ENCODE assay signal across 8 mouse cellular contexts in genomic region chr14:18271666-18272065, GRCm38 (mm10). TPM values are rescaled to one million over a fixed set of nuclear protein-coding genes. Genes with fewer than 3 reads are reported as not detected.
DNase-seq lines count a peak whose midpoint lies in the region; ATAC-seq and TF ChIP-seq lines count a peak whose summit lies in the region.

No protein-coding gene starts in this region.

- 4% methylated on average over 7 of the region's 7 CpGs for WGBS in kidney, adult 2 months
- WGBS in hindbrain, embryonic 15.5 days: 7% methylated on average over 7 of the region's 7 CpGs
- 4% methylated on average over 6 of the region's 7 CpGs for WGBS in midbrain, postnatal 0 days

- H3K9ac ChIP-seq in hindbrain, embryonic 15.5 days: peak overlapping the region; percentile 73
- peak overlapping the region; percentile 71 for H3K9ac ChIP-seq in midbrain, postnatal 0 days (replicated peaks; ENCODE audit: low read length, poor library complexity, severe bottlenecking)

- H3K27me3 ChIP-seq in kidney, adult 2 months (replicated peaks; ENCODE audit: control insufficient read depth, insufficient read depth, low read length): no peaks in the 10 kb centered on the region
- no peaks in the 10 kb centered on the region for H3K27me3 ChIP-seq in hindbrain, embryonic 15.5 days
- no peaks in the 10 kb centered on the region for H3K27me3 ChIP-seq in midbrain, postnatal 0 days (ENCODE audit: insufficient read depth, low read length)

- ATAC-seq in hindbrain, embryonic 15.5 days (ENCODE audit: low FRiP score, low read depth): 0 out of 2 replicates have a peak, but pooled peaks have one; percentile 1
- no peak for ATAC-seq in midbrain, postnatal 0 days (ENCODE audit: low FRiP score)
- no peak for ATAC-seq in activated CD4-positive, CD25-positive, alpha-beta regulatory T cell, adult 4 months

- TF ChIP-seq CTCF in kidney, adult 2 months (conservative IDR thresholded peaks at IDR 0.05; ENCODE audit: insufficient read depth, insufficient read length, low read depth, low read length): no peak
- TF ChIP-seq CTCF in midbrain, postnatal 0 days (IDR thresholded peaks at IDR 0.05): no peak

- no peak for TF ChIP-seq POLR2A in kidney, adult 2 months (IDR thresholded peaks at IDR 0.05; ENCODE audit: low read depth, low read length)

- peaks cover 6% of the 10 kb centered on the region; the same call in 1 of the 2 replicates for H3K4me1 ChIP-seq in kidney, adult 2 months (ENCODE audit: control insufficient read depth, insufficient read depth, low read length)
- H3K4me1 ChIP-seq in brown adipose tissue, adult 24 weeks (ENCODE audit: control insufficient read depth, insufficient read depth, insufficient read length, low read length): peaks cover 3% of the 10 kb centered on the region; the same call in 1 of the 2 replicates
- peaks cover 25% of the 10 kb centered on the region for H3K4me1 ChIP-seq in hindbrain, embryonic 15.5 days (replicated peaks)
- H3K4me1 ChIP-seq in midbrain, postnatal 0 days (ENCODE audit: insufficient read depth, low read length): peaks cover 2% of the 10 kb centered on the region; the same call in 1 of the 2 replicates

- peak overlapping the region; percentile 55; the same call in 1 of the 2 replicates for H3K27ac ChIP-seq in kidney, adult 2 months (ENCODE audit: insufficient read depth, low read depth, low read length)
- H3K27ac ChIP-seq in brown adipose tissue, adult 24 weeks (replicated peaks; ENCODE audit: low read depth, low read length): no peak overlapping the region
- peak overlapping the region; percentile 88 for H3K27ac ChIP-seq in hindbrain, embryonic 15.5 days (replicated peaks)
- H3K27ac ChIP-seq in midbrain, postnatal 0 days (ENCODE audit: low read depth, low read length): peak overlapping the region; percentile 87; the same call in 1 of the 2 replicates

- H3K36me3 ChIP-seq in kidney, adult 2 months (ENCODE audit: control insufficient read depth, insufficient read depth, low read length): peaks cover 2% of the 10 kb centered on the region; the same call in 1 of the 2 replicates
- H3K36me3 ChIP-seq in hindbrain, embryonic 15.5 days: peaks cover 20% of the 10 kb centered on the region
- no peaks in the 10 kb centered on the region for H3K36me3 ChIP-seq in midbrain, postnatal 0 days (ENCODE audit: insufficient read depth, low read length)

- DNase-seq in kidney, adult 2 months: peak; percentile 9
- no peak for DNase-seq in kidney, postnatal 10 days
- peak; percentile 27 for DNase-seq in midbrain, postnatal 0 days (ENCODE audit: low spot score)
- DNase-seq in adrenal gland, postnatal 25 days: no peak
- no peak for DNase-seq in embryo, embryonic 9.5 days (ENCODE audit: extremely low spot score)

- H3K4me3 ChIP-seq in kidney, adult 2 months (ENCODE audit: insufficient read depth, low read depth, low read length): peak overlapping the region; percentile 79
- H3K4me3 ChIP-seq in brown adipose tissue, adult 24 weeks (ENCODE audit: insufficient read depth, low read depth, low read length): peak overlapping the region; percentile 84
- H3K4me3 ChIP-seq in hindbrain, embryonic 15.5 days: peak overlapping the region; percentile 93
- H3K4me3 ChIP-seq in midbrain, postnatal 0 days (ENCODE audit: low read depth, low read length): peak overlapping the region; percentile 88

- H3K9me3 ChIP-seq in hindbrain, embryonic 15.5 days: no peaks in the 10 kb centered on the region
- no peaks in the 10 kb centered on the region for H3K9me3 ChIP-seq in midbrain, postnatal 0 days (ENCODE audit: low read length)

- H3K4me2 ChIP-seq in hindbrain, embryonic 15.5 days: peak overlapping the region; percentile 62
- peak overlapping the region; percentile 59 for H3K4me2 ChIP-seq in midbrain, postnatal 0 days (ENCODE audit: low read depth, low read length, poor library complexity, severe bottlenecking)

RNA-seq across cellular contexts. Expression of gene Rpl15, which starts 0.5 kb away (rescaled TPM):
- 257 and 357 TPM in 2 replicates for polyA plus RNA-seq in kidney, adult 2 months (2012; rRNA removed)
- 276 and 397 TPM in 2 replicates for polyA plus RNA-seq in brown adipose tissue, adult 24 weeks (2012; ENCODE audit: insufficient read depth, insufficient read length, missing spikeins)
- polyA plus RNA-seq in hindbrain, embryonic 15.5 days (2015; fragmentation: Nextera tagmentation; extraction: Ambion mirVana): 257 and 269 TPM in 2 replicates
- 558 and 568 TPM in 2 replicates for total RNA-seq in midbrain, postnatal 0 days (2014; rRNA removed)
- polyA plus RNA-seq in midbrain, postnatal 0 days (2015; fragmentation: Nextera tagmentation; extraction: Ambion mirVana): 287 and 293 TPM in 2 replicates
- polyA plus RNA-seq in activated CD4-positive, CD25-positive, alpha-beta regulatory T cell, adult 4 months (2017; shearing (Covaris generic)): 1,000 to 10,000 TPM; 1,091 to 1,098 TPM
- 574 and 813 TPM in 2 replicates for total RNA-seq in adrenal gland, postnatal 25 days (2021)

RNA-seq across cellular contexts. Expression of gene Nkiras1, which starts 0.7 kb away (rescaled TPM):
- 9.4 and 13.1 TPM in 2 replicates for polyA plus RNA-seq in kidney, adult 2 months (2012; rRNA removed)
- 49.4 and 60.7 TPM in 2 replicates for polyA plus RNA-seq in brown adipose tissue, adult 24 weeks (2012; ENCODE audit: insufficient read depth, insufficient read length, missing spikeins)
- 54.3 and 54.9 TPM in 2 replicates for polyA plus RNA-seq in hindbrain, embryonic 15.5 days (2015; fragmentation: Nextera tagmentation; extraction: Ambion mirVana)
- 24.4 and 27.0 TPM in 2 replicates for total RNA-seq in midbrain, postnatal 0 days (2014; rRNA removed)
- polyA plus RNA-seq in midbrain, postnatal 0 days (2015; fragmentation: Nextera tagmentation; extraction: Ambion mirVana): 61.2 and 65.3 TPM in 2 replicates
- 10 to 100 TPM; 27.5 to 30.6 TPM for polyA plus RNA-seq in activated CD4-positive, CD25-positive, alpha-beta regulatory T cell, adult 4 months (2017; shearing (Covaris generic))
- 24.3 and 26.0 TPM in 2 replicates for total RNA-seq in adrenal gland, postnatal 25 days (2021)

RNA-seq across cellular contexts. Expression of gene Nr1d2, which starts 32.7 kb away (rescaled TPM):
- 17.0 and 26.7 TPM in 2 replicates for polyA plus RNA-seq in kidney, adult 2 months (2012; rRNA removed)
- polyA plus RNA-seq in brown adipose tissue, adult 24 weeks (2012; ENCODE audit: insufficient read depth, insufficient read length, missing spikeins): 23.8 and 30.8 TPM in 2 replicates
- 5.5 and 6.0 TPM in 2 replicates for polyA plus RNA-seq in hindbrain, embryonic 15.5 days (2015; fragmentation: Nextera tagmentation; extraction: Ambion mirVana)
- total RNA-seq in midbrain, postnatal 0 days (2014; rRNA removed): 19.4 and 20.4 TPM in 2 replicates
- polyA plus RNA-seq in midbrain, postnatal 0 days (2015; fragmentation: Nextera tagmentation; extraction: Ambion mirVana): 8.6 and 9.5 TPM in 2 replicates
- 10 to 100 TPM; 11.0 to 12.2 TPM for polyA plus RNA-seq in activated CD4-positive, CD25-positive, alpha-beta regulatory T cell, adult 4 months (2017; shearing (Covaris generic))
- total RNA-seq in adrenal gland, postnatal 25 days (2021): 98.2 and 125 TPM in 2 replicates

RNA-seq across cellular contexts. Expression of gene Ube2e1, which starts 60.0 kb away (rescaled TPM):
- 38.1 and 51.8 TPM in 2 replicates for polyA plus RNA-seq in kidney, adult 2 months (2012; rRNA removed)
- 69.1 and 84.2 TPM in 2 replicates for polyA plus RNA-seq in brown adipose tissue, adult 24 weeks (2012; ENCODE audit: insufficient read depth, insufficient read length, missing spikeins)
- 195 and 196 TPM in 2 replicates for polyA plus RNA-seq in hindbrain, embryonic 15.5 days (2015; fragmentation: Nextera tagmentation; extraction: Ambion mirVana)
- 45.1 and 45.7 TPM in 2 replicates for total RNA-seq in midbrain, postnatal 0 days (2014; rRNA removed)
- 152 TPM in 2 replicates for polyA plus RNA-seq in midbrain, postnatal 0 days (2015; fragmentation: Nextera tagmentation; extraction: Ambion mirVana)
- 10 to 100 TPM; 31.1 to 63.4 TPM for polyA plus RNA-seq in activated CD4-positive, CD25-positive, alpha-beta regulatory T cell, adult 4 months (2017; shearing (Covaris generic))
- 78.6 and 79.2 TPM in 2 replicates for total RNA-seq in adrenal gland, postnatal 25 days (2021)

Comparison
In these comparisons a context has a peak if more than half of its experiments do, and no peak if none do; other contexts are left out.
1. DNase-seq: peak in kidney, adult 2 months (single experiment) and midbrain, postnatal 0 days (single experiment); none in kidney, postnatal 10 days (single experiment), adrenal gland, postnatal 25 days (single experiment) and embryo, embryonic 9.5 days (single experiment).
2. Peak in every context shown above with its lines, with median percentiles within 50 percentile points of each other: H3K4me3 ChIP-seq.